In genomic region chr1:157425741-157426427, GRCm38 (mm10) we compare ENCODE assay signal across 8 mouse cellular contexts. TPM values are rescaled to one million over a fixed set of nuclear protein-coding genes. Genes with fewer than 3 reads are reported as not detected.
DNase-seq lines count a peak whose midpoint lies in the region; ATAC-seq and TF ChIP-seq lines count a peak whose summit lies in the region.

No protein-coding gene starts in this region.

- 53% methylated on average over 8 of the region's 8 CpGs for WGBS in midbrain, embryonic 12.5 days
- WGBS in midbrain, embryonic 11.5 days: 74% methylated on average over 8 of the region's 8 CpGs
- 22% methylated on average over 8 of the region's 8 CpGs for WGBS in hindbrain, postnatal 0 days
- 41% methylated on average over 8 of the region's 8 CpGs for WGBS in neural tube, embryonic 12.5 days

- H3K4me2 ChIP-seq in midbrain, embryonic 12.5 days (replicated peaks): no peak overlapping the region
- no peak overlapping the region for H3K4me2 ChIP-seq in midbrain, embryonic 11.5 days
- peak overlapping the region; percentile 27; the same call in 1 of the 2 replicates for H3K4me2 ChIP-seq in hindbrain, postnatal 0 days (ENCODE audit: low read depth, low read length)
- peak overlapping the region; percentile 12; the same call in 1 of the 2 replicates for H3K4me2 ChIP-seq in neural tube, embryonic 12.5 days (replicated peaks)

- peak; percentile 56; the same call in 1 of the 2 replicates for ATAC-seq in midbrain, embryonic 12.5 days (ENCODE audit: low FRiP score, low read depth)
- ATAC-seq in midbrain, embryonic 11.5 days (ENCODE audit: low FRiP score): no peak
- peak; percentile 55; the same call in 1 of the 2 replicates for ATAC-seq in hindbrain, postnatal 0 days
- ATAC-seq in neural tube, embryonic 12.5 days (ENCODE audit: low FRiP score, low read depth): peak; percentile 80

- H3K27ac ChIP-seq in midbrain, embryonic 12.5 days (replicated peaks): no peak overlapping the region
- H3K27ac ChIP-seq in midbrain, embryonic 11.5 days (ENCODE audit: low read depth, low read length): no peak overlapping the region
- H3K27ac ChIP-seq in hindbrain, postnatal 0 days: no peak overlapping the region
- no peak overlapping the region for H3K27ac ChIP-seq in neural tube, embryonic 12.5 days

- TF ChIP-seq CTCF in hindbrain, postnatal 0 days (IDR thresholded peaks at IDR 0.05; ENCODE audit: low read depth): no peak

- peak; percentile 25 to 42 for DNase-seq in cerebellum, postnatal 10 days
- no peak for DNase-seq in cerebellum, postnatal 14 days
- DNase-seq in midbrain, embryonic 11.5 days (ENCODE audit: low spot score, missing footprints): no peak
- peak; percentile 70 for DNase-seq in hindbrain, postnatal 0 days (ENCODE audit: low spot score)
- no peak for DNase-seq in thymus, postnatal 14 days
- DNase-seq in ovary, adult 18-20 months (ENCODE audit: low spot score): no peak

- H3K9me3 ChIP-seq in midbrain, embryonic 12.5 days: no peaks in the 10 kb centered on the region
- H3K9me3 ChIP-seq in midbrain, embryonic 11.5 days (ENCODE audit: control insufficient read depth, low read length): no peaks in the 10 kb centered on the region
- no peaks in the 10 kb centered on the region for H3K9me3 ChIP-seq in hindbrain, postnatal 0 days (ENCODE audit: low read length)
- no peaks in the 10 kb centered on the region for H3K9me3 ChIP-seq in neural tube, embryonic 12.5 days

- no peak overlapping the region for H3K4me3 ChIP-seq in midbrain, embryonic 12.5 days
- no peak overlapping the region for H3K4me3 ChIP-seq in midbrain, embryonic 11.5 days (ENCODE audit: low read depth, low read length)
- no peak overlapping the region for H3K4me3 ChIP-seq in hindbrain, postnatal 0 days (ENCODE audit: low read length)
- no peak overlapping the region for H3K4me3 ChIP-seq in neural tube, embryonic 12.5 days

- 0 out of 2 replicates have a peak, but pooled peaks cover 4% of the 10 kb centered on the region for H3K4me1 ChIP-seq in midbrain, embryonic 12.5 days
- no peaks in the 10 kb centered on the region for H3K4me1 ChIP-seq in midbrain, embryonic 11.5 days (ENCODE audit: control insufficient read depth, insufficient read depth, low read length)
- no peaks in the 10 kb centered on the region for H3K4me1 ChIP-seq in hindbrain, postnatal 0 days (ENCODE audit: insufficient read depth, low read length)
- peaks cover 4% of the 10 kb centered on the region; the same call in 1 of the 2 replicates for H3K4me1 ChIP-seq in neural tube, embryonic 12.5 days

- H3K36me3 ChIP-seq in midbrain, embryonic 12.5 days: no peaks in the 10 kb centered on the region
- H3K36me3 ChIP-seq in midbrain, embryonic 11.5 days (ENCODE audit: control insufficient read depth, insufficient read depth, low read length): no peaks in the 10 kb centered on the region
- no peaks in the 10 kb centered on the region for H3K36me3 ChIP-seq in hindbrain, postnatal 0 days (ENCODE audit: insufficient read depth, low read length)
- no peaks in the 10 kb centered on the region for H3K36me3 ChIP-seq in neural tube, embryonic 12.5 days

- no peaks in the 10 kb centered on the region for H3K27me3 ChIP-seq in midbrain, embryonic 12.5 days
- no peaks in the 10 kb centered on the region for H3K27me3 ChIP-seq in midbrain, embryonic 11.5 days (ENCODE audit: control insufficient read depth, insufficient read depth, low read length)
- H3K27me3 ChIP-seq in hindbrain, postnatal 0 days (ENCODE audit: insufficient read depth, low read length): no peaks in the 10 kb centered on the region
- H3K27me3 ChIP-seq in neural tube, embryonic 12.5 days (replicated peaks): no peaks in the 10 kb centered on the region

- no peak overlapping the region for H3K9ac ChIP-seq in midbrain, embryonic 12.5 days (replicated peaks)
- H3K9ac ChIP-seq in midbrain, embryonic 11.5 days (ENCODE audit: low read length): no peak overlapping the region
- H3K9ac ChIP-seq in hindbrain, postnatal 0 days (replicated peaks; ENCODE audit: low read length): no peak overlapping the region
- no peak overlapping the region for H3K9ac ChIP-seq in neural tube, embryonic 12.5 days

RNA-seq across cellular contexts. Expression of gene Rasal2, which starts 13.5 kb away (rescaled TPM):
- 36.4 and 43.7 TPM in 2 replicates for polyA plus RNA-seq in midbrain, embryonic 12.5 days (2016; fragmentation: Nextera tagmentation; extraction: Ambion mirVana)
- 20.8 and 23.8 TPM in 2 replicates for polyA plus RNA-seq in midbrain, embryonic 11.5 days (2014; fragmentation: Nextera tagmentation; extraction: Ambion mirVana)
- total RNA-seq in hindbrain, postnatal 0 days (2014; rRNA removed): 37.0 TPM in 2 replicates
- 31.3 and 33.7 TPM in 2 replicates for polyA plus RNA-seq in hindbrain, postnatal 0 days (2015; fragmentation: Nextera tagmentation; extraction: Ambion mirVana)
- 31.8 and 32.3 TPM in 2 replicates for polyA plus RNA-seq in neural tube, embryonic 12.5 days (2016; fragmentation: Nextera tagmentation; extraction: Ambion mirVana)

RNA-seq across cellular contexts. Expression of gene Cryzl2, which starts 32.5 kb away (rescaled TPM):
- polyA plus RNA-seq in midbrain, embryonic 12.5 days (2016; fragmentation: Nextera tagmentation; extraction: Ambion mirVana): 7.5 and 8.2 TPM in 2 replicates
- 7.4 and 8.3 TPM in 2 replicates for polyA plus RNA-seq in midbrain, embryonic 11.5 days (2014; fragmentation: Nextera tagmentation; extraction: Ambion mirVana)
- total RNA-seq in hindbrain, postnatal 0 days (2014; rRNA removed): 11.4 and 12.9 TPM in 2 replicates
- polyA plus RNA-seq in hindbrain, postnatal 0 days (2015; fragmentation: Nextera tagmentation; extraction: Ambion mirVana): 10.6 and 11.6 TPM in 2 replicates
- 7.4 and 9.0 TPM in 2 replicates for polyA plus RNA-seq in neural tube, embryonic 12.5 days (2016; fragmentation: Nextera tagmentation; extraction: Ambion mirVana)

Comparison
In these comparisons a context has a peak if more than half of its experiments do, and no peak if none do; other contexts are left out.
1. DNase-seq: peak in cerebellum, postnatal 10 days (2 of 2) and hindbrain, postnatal 0 days (single experiment); none in cerebellum, postnatal 14 days (0 of 2), midbrain, embryonic 11.5 days (single experiment), thymus, postnatal 14 days (single experiment) and ovary, adult 18-20 months (single experiment).
2. H3K4me2 ChIP-seq: peak in hindbrain, postnatal 0 days (single experiment) and neural tube, embryonic 12.5 days (single experiment); none in midbrain, embryonic 12.5 days (single experiment) and midbrain, embryonic 11.5 days (single experiment).